Mouse (Mus musculus) kidney, adult 2 months (tissue): ENCODE results near the gene Rpusd2. TPM values are rescaled to one million over a fixed set of nuclear protein-coding genes. Genes with fewer than 3 reads are reported as not detected.
A peak's percentile ranks its signal among the peaks of the same experiment; 100 is the strongest.
"Not testable (repeated sequence)": the region's sequence is repeated elsewhere in the genome, so short reads cannot be mapped to it uniquely, and the experiment has no call there.

Experiments
- DNase-seq: peaks from one replicate; pipeline ENCODE4 v3.0.0; 2021
- H3K27ac ChIP-seq: fragments of 200-500 bp; 2 replicates; pipeline ENCODE4 v1.5.1; 2012; ENCODE audit warnings: low read depth, low read length, control low read depth, inconsistent platforms; ENCODE audit not compliant: insufficient read depth
- H3K27me3 ChIP-seq: fragments of 200-500 bp; replicated peaks from 2 replicates; pipeline ENCODE4 v1.6.1; 2012; ENCODE audit warnings: mild to moderate bottlenecking, moderate library complexity, low read length, inconsistent platforms; ENCODE audit not compliant: control insufficient read depth, insufficient read depth
- H3K36me3 ChIP-seq: fragments of 200-500 bp; 2 replicates; pipeline ENCODE4 v1.6.1; 2012; ENCODE audit warnings: mild to moderate bottlenecking, moderate library complexity, low read length, inconsistent platforms; ENCODE audit not compliant: control insufficient read depth, insufficient read depth
- H3K4me1 ChIP-seq: fragments of 200-500 bp; 2 replicates; pipeline ENCODE4 v1.6.1; 2011; ENCODE audit warnings: low read length; ENCODE audit not compliant: control insufficient read depth, insufficient read depth
- H3K4me3 ChIP-seq: fragments of 200-500 bp; 2 replicates; pipeline ENCODE4 v1.5.1; 2011; ENCODE audit warnings: mild to moderate bottlenecking, low read depth, low read length, control low read depth; ENCODE audit not compliant: insufficient read depth
- CTCF ChIP-seq: fragments of 200-500 bp; conservative IDR thresholded peaks from 2 replicates; pipeline ENCODE4 v1.5.1; 2011; ENCODE audit warnings: low read depth, mild to moderate bottlenecking, control low read depth, low read length, moderate library complexity, mixed read lengths; ENCODE audit not compliant: insufficient read depth, insufficient read length
- POLR2A ChIP-seq: fragments of 200-500 bp; IDR thresholded peaks from one replicate; pipeline ENCODE4 v1.6.1; 2011; ENCODE audit warnings: low read depth, low read length, control low read depth
- WGBS: fragments of 180-500 bp; shearing (Covaris S2); methylation state at CpG from one replicate; pipeline ENCODE4 v1.1.7; 2018; 5-methylcytosine and 5-hydroxymethylcytosine counted together
- polyA plus RNA-seq: library from polyadenylated mRNA; depleted of rRNA; stranded (reverse); fragments of >200 nt; gene quantifications from 2 replicates; pipeline ENCODE4 v1.2.3, GENCODE M21; 2012

Rpusd2 gene
- polyA plus RNA-seq, 1 experiment, result 3.6 TPM

DNA sequence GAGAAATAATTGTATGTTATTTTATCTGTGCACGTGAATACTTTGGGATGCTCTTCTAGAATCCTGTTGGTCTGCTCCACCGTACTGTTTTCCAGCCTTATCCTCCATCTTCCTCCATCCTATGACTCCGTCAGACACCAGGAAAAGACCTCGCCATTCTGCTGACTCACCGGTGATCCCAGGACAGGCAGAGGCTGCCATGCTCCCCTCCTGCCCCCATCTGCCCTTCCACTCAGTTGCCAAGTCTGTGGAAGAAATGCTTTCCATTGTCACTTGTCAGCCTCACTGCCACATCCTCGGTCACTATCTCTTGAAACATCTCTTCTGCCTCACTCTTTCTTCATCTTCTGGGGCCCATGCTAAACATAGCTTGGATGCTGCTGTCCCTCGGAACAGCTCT, 27.7 kb upstream of the Rpusd2 start:
- no peak overlapping the region for H3K27ac ChIP-seq
- no peaks in the 10 kb centered on the region for H3K4me1 ChIP-seq
- no peak for TF ChIP-seq CTCF
- no peak for TF ChIP-seq POLR2A
- no peaks in the 10 kb centered on the region for H3K36me3 ChIP-seq
- 81% methylated on average over 7 of the region's 7 CpGs for WGBS
- H3K27me3 ChIP-seq, result no peaks in the 10 kb centered on the region
- no peak for DNase-seq
- H3K4me3 ChIP-seq, result no peak overlapping the region

- Histone ChIP-seq H3K27ac (no peak overlapping the region), H3K27me3 (no peaks in the 10 kb centered on the region), H3K4me3 (no peak overlapping the region), H3K4me1 (no peaks in the 10 kb centered on the region), H3K36me3 (no peaks in the 10 kb centered on the region)
- no peak for TF ChIP-seq POLR2A
- no peak for TF ChIP-seq CTCF
- 99% methylated on average over 2 of the region's 2 CpGs for WGBS
- no peak for DNase-seq
Observed at GRCm38 (mm10) chr2:119009376-119009775, 25.2 kb upstream of the Rpusd2 start.

DNA sequence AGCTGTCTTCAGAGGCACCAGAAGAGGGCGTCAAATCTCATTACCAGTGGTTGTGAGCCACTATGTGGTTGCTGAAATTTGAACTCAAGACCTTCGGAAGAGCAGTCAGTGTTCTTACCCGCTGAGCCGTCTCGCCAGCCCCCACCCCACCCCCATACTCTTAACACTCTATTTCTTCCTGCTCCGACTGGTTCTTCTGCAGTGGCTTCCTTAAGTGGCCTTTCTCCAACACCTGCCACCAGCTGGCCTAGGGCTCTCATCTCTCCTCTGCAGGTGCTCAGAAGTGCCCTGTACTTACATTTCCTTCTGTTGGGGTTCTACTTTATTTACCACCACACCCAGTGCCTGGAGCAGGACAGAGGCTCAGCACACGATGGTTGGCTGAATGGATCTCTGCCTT, 19.6 kb upstream of the Rpusd2 start:
- no peaks in the 10 kb centered on the region for H3K27me3 ChIP-seq
- 57% methylated on average over 7 of the region's 7 CpGs for WGBS
- no peak overlapping the region for H3K27ac ChIP-seq
- peaks cover 5% of the 10 kb centered on the region; the same call in 1 of the 2 replicates for H3K4me1 ChIP-seq
- no peak for DNase-seq
- peaks cover 5% of the 10 kb centered on the region; the same call in 1 of the 2 replicates for H3K36me3 ChIP-seq
- H3K4me3 ChIP-seq, result no peak overlapping the region
- no peak for TF ChIP-seq CTCF
- no peak for TF ChIP-seq POLR2A

- DNase-seq, result peak; percentile 68
- Histone ChIP-seq H3K27ac (no peak overlapping the region), H3K4me3 (no peak overlapping the region), H3K27me3 (no peaks in the 10 kb centered on the region), H3K36me3 (peaks cover 5% of the 10 kb centered on the region; the same call in 1 of the 2 replicates), H3K4me1 (peaks cover 5% of the 10 kb centered on the region; the same call in 1 of the 2 replicates)
- 20% methylated on average over 12 of the region's 12 CpGs for WGBS
- TF ChIP-seq CTCF (no peak), POLR2A (no peak)
Observed at GRCm38 (mm10) chr2:119015604-119016180, 18.9 kb upstream of the Rpusd2 start.

DNA sequence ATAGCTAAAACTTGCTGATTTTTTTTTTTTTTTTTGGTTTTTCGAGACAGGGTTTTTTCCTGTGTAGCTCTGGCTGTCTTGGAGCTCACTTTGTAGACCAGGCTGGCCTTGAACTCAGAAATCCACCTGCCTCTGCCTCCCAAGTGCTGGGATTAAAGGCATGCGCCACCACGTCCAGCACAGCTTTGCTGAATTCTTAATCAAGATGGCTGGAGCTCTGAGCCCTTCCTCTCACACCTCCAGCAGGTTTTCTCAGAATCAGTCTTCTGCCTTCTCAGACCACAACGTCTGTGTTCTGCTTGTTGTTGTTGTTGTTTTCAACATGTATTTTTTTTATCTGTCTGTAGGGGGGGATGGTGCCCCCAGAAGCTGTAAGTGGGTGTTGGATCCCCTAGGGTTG, 18.3 kb upstream of the Rpusd2 start:
- H3K4me3 ChIP-seq, DNase-seq, H3K27me3 ChIP-seq, H3K27ac ChIP-seq, H3K36me3 ChIP-seq, H3K4me1 ChIP-seq: not testable (repeated sequence)
- 77% methylated on average over 4 of the region's 4 CpGs for WGBS

DNA sequence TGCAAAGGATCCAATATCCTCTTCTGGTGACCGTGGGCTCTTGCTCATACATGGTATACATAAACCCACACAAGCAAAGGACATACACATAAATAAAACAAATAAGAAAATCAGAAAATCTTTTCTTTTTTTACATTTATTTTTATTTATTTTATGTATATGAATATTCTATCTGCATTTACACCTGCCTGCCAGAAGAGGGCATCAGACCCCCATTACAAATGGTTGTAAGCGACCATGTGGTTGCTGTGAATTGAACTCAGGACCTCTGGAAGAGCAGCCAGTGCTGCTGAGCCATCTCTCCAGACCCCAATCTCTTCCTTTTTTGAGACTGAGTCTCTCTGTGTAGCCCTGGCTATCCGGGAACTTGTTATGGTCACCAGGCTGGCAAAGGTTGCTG, 16.9 kb upstream of the Rpusd2 start:
- no peak for TF ChIP-seq POLR2A
- TF ChIP-seq CTCF, result 0 out of 2 replicates have a peak, but pooled peaks have one; percentile 1
- Histone ChIP-seq H3K4me1 (peaks cover 5% of the 10 kb centered on the region), H3K4me3 (no peak overlapping the region), H3K36me3 (peaks cover 8% of the 10 kb centered on the region), H3K27ac (no peak overlapping the region), H3K27me3 (no peaks in the 10 kb centered on the region)
- 95% methylated on average over 3 of the region's 3 CpGs for WGBS
- DNase-seq, result no peak

DNA sequence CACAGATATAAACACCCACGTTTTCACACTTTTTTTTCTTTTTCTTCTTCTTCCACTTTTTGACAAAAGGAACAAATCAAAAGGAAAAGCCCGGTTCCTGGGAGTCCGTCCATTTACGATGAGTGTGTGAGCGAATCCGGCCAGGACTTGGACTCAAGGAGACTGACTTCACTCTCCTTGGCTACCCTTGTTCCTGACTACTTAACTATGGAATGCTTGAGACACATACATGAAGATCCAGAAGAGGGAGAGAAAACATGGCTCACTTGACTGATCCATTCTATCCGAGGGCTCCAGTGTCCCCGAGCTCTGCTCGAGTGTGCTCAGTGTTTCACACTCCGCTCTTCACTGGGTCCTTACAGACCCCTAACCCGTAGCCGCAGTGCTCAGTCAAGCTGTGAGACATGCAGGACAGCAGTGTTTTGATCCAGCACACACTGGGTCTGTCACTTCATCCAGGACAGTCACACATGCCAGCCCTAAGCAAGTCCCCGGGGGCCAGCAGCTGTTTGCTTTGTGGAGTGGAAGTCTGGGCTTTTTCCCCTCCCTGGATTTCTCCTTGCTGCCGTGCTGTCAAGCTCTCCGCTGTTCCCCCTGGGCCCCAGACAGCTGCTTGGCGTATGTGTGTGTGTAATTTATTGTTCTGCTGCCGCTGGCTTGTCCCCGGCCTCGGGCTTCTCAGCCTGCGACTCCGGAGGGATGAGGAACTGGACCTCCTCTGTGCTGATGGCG, 16.0 kb upstream of the Rpusd2 start:
- peaks cover 5% of the 10 kb centered on the region for H3K4me1 ChIP-seq

More for the DNA sequence above, 16.0 kb upstream of the Rpusd2 start:
- TF ChIP-seq CTCF (no peak), POLR2A (no peak)
- Histone ChIP-seq H3K36me3 (peaks cover 8% of the 10 kb centered on the region), H3K4me3 (no peak overlapping the region), H3K27me3 (no peaks in the 10 kb centered on the region), H3K27ac (no peak overlapping the region)
- 65% methylated on average over 22 of the region's 22 CpGs for WGBS
- no peak for DNase-seq
